In genomic region chr1:126832885-126833284, GRCm38 (mm10) we compare ENCODE assay signal across 13 mouse cellular contexts. TPM values are rescaled to one million over a fixed set of nuclear protein-coding genes. Genes with fewer than 3 reads are reported as not detected.
"Had no signal": no experiment of that assay in that cellular context is flagged by ENCODE, and none has a peak within 500 bp of the region (broad histone marks: within the 10 kb centered on the region; RNA-seq: fewer than 3 reads in every experiment).

No protein-coding gene starts in this region.

- H3K27ac ChIP-seq: hindbrain, postnatal 0 days; kidney, postnatal 0 days; limb, embryonic 13.5 days; liver, embryonic 14.5 days; macrophage; midbrain, embryonic 13.5 days had no signal

- H3K4me2 ChIP-seq: limb, embryonic 13.5 days; midbrain, embryonic 13.5 days had no signal

- H3K27me3 ChIP-seq: limb, embryonic 13.5 days had no signal

- H3K36me3 ChIP-seq: limb, embryonic 13.5 days; midbrain, embryonic 13.5 days had no signal

- H3K9me3 ChIP-seq: limb, embryonic 13.5 days; midbrain, embryonic 13.5 days had no signal

- H3K4me3 ChIP-seq: limb, embryonic 13.5 days; midbrain, embryonic 13.5 days had no signal

- ATAC-seq: hindbrain, postnatal 0 days; midbrain, embryonic 13.5 days had no signal

- H3K9ac ChIP-seq: limb, embryonic 13.5 days; liver, embryonic 14.5 days; midbrain, embryonic 13.5 days had no signal

- DNase-seq: kidney, adult 11 months; kidney, adult 9 months; kidney, postnatal 36 days; left cerebral cortex, postnatal 4 days; right cerebral cortex, postnatal 14 days; thymus, adult 18-20 months; thymus, postnatal 14 days had no signal

RNA-seq across cellular contexts. Expression of gene Nckap5, which starts 2.3 kb away (rescaled TPM):
- polyA plus RNA-seq: macrophage had no signal
